Mouse (Mus musculus): ENCODE measurements around the gene Srgap3.
"Not testable (repeated sequence)": the region's sequence is repeated elsewhere in the genome, so short reads cannot be mapped to it uniquely, and the experiment has no call there.

The Srgap3 gene

GRCm38 (mm10) chr6:112738924-112739323, 208.1 kb downstream of the Srgap3 start:
- DNase-seq (ENCODE audit: low spot score) = no peak

GRCm38 (mm10) chr6:112736471-112736870, 210.6 kb downstream of the Srgap3 start:
- no peak for DNase-seq (ENCODE audit: low spot score)

- no peak for DNase-seq (ENCODE audit: low spot score)
Measured at GRCm38 (mm10) chr6:112735054-112735453, 212.0 kb downstream of the Srgap3 start.

GRCm38 (mm10) chr6:112733942-112734341, 213.1 kb downstream of the Srgap3 start:
- DNase-seq (ENCODE audit: low spot score) = no peak

GRCm38 (mm10) chr6:112732434-112732833, 214.6 kb downstream of the Srgap3 start:
- DNase-seq (ENCODE audit: low spot score) = no peak

GRCm38 (mm10) chr6:112731386-112731785, 215.7 kb downstream of the Srgap3 start:
- no peak for DNase-seq (ENCODE audit: low spot score)

- no peak for DNase-seq (ENCODE audit: low spot score)
Measured at GRCm38 (mm10) chr6:112728760-112729422, 218.2 kb downstream of the Srgap3 start.

- DNase-seq (ENCODE audit: low spot score) = no peak
Measured at GRCm38 (mm10) chr6:112725468-112725867, 221.6 kb downstream of the Srgap3 start.

- no peak for DNase-seq (ENCODE audit: low spot score)
Measured at GRCm38 (mm10) chr6:112720409-112721080, 226.5 kb downstream of the Srgap3 start.

- no peak for DNase-seq (ENCODE audit: low spot score)
Measured at GRCm38 (mm10) chr6:112719983-112720382, 227.1 kb downstream of the Srgap3 start.

GRCm38 (mm10) chr6:112717168-112717567, 229.9 kb downstream of the Srgap3 start:
- DNase-seq (ENCODE audit: low spot score) = no peak

- no peak for DNase-seq (ENCODE audit: low spot score)
Measured at GRCm38 (mm10) chr6:112713951-112714350, 233.1 kb downstream of the Srgap3 start.

GRCm38 (mm10) chr6:112702296-112702695, 244.8 kb downstream of the Srgap3 start:
- DNase-seq (ENCODE audit: low spot score) = not testable (repeated sequence)

- peak; percentile 31 for DNase-seq (ENCODE audit: low spot score)
Measured at GRCm38 (mm10) chr6:112700392-112700791, 246.7 kb downstream of the Srgap3 start.

- no peak for DNase-seq (ENCODE audit: low spot score)
Measured at GRCm38 (mm10) chr6:112699115-112699514, 248.0 kb downstream of the Srgap3 start.

- DNase-seq (ENCODE audit: low spot score) = peak; percentile 83
Measured at GRCm38 (mm10) chr6:112696056-112696950, 250.8 kb downstream of the Srgap3 start, which contains the start of gene Rad18. TSS of gene Rad18 (minus strand) at chr6:112696686.

- no peak for DNase-seq (ENCODE audit: low spot score)
Measured at GRCm38 (mm10) chr6:112694492-112694891, 252.6 kb downstream of the Srgap3 start.

GRCm38 (mm10) chr6:112691523-112691922, 255.5 kb downstream of the Srgap3 start:
- DNase-seq (ENCODE audit: low spot score) = no peak

GRCm38 (mm10) chr6:112688033-112688432, 259.0 kb downstream of the Srgap3 start:
- no peak for DNase-seq (ENCODE audit: low spot score)

- no peak for DNase-seq (ENCODE audit: low spot score)
Measured at GRCm38 (mm10) chr6:112686485-112686884, 260.6 kb downstream of the Srgap3 start.

- DNase-seq (ENCODE audit: low spot score) = peak; percentile 21
Measured at GRCm38 (mm10) chr6:112684065-112684464, 263.0 kb downstream of the Srgap3 start.

Measured in c-Kit-positive CD71-positive TER-119-positive erythroid progenitor cells, embryonic 14.5 days (primary cell).